Mouse (Mus musculus) cerebral cortex, adult 2 months (tissue): Measurements from ENCODE around the gene Fsd2.

Source experiments
- WGBS: fragments of 180-500 bp; shearing (Covaris S2); methylation state at CpG from one replicate; pipeline ENCODE4 v1.1.7; 2018; 5-methylcytosine and 5-hydroxymethylcytosine counted together

The Fsd2 gene

DNA sequence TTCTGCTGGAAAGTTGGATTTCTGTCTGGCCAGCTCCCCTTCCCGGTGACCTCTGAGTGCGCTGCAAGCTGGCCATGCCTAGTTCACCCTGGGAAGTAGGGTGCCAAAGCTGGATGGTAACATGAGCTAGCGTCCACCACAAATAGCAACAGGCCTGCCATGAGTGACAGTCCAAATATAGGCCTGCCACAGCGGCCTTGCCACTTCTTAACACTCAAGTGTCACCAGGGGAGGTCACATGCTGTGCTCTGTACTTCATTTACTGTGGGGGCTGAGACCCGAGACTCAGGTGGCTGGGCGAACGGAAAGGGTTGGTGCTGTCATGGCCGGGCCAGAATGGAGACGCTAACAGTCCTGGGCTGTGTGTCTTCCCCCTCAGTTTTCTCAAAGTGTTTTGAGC is at the start of gene Fsd2:
Gene Fsd2 (minus strand): TSS at position 53 of the 400 bp plus-strand sequence.
- WGBS, result 90% methylated on average over 9 of the region's 9 CpGs

GRCm38 (mm10) chr7:81615031-81615430 is 48.3 kb upstream of the Fsd2 start:
- 81% methylated on average over 9 of the region's 9 CpGs for WGBS

GRCm38 (mm10) chr7:81612856-81613635 is 46.3 kb upstream of the Fsd2 start:
- WGBS, result 83% methylated on average over 13 of the region's 13 CpGs

GRCm38 (mm10) chr7:81610125-81610524 is 43.4 kb upstream of the Fsd2 start:
- WGBS, result 69% methylated on average over 18 of the region's 18 CpGs

GRCm38 (mm10) chr7:81606452-81606851 is 39.7 kb upstream of the Fsd2 start:
- WGBS, result 56% methylated on average over 5 of the region's 5 CpGs

DNA sequence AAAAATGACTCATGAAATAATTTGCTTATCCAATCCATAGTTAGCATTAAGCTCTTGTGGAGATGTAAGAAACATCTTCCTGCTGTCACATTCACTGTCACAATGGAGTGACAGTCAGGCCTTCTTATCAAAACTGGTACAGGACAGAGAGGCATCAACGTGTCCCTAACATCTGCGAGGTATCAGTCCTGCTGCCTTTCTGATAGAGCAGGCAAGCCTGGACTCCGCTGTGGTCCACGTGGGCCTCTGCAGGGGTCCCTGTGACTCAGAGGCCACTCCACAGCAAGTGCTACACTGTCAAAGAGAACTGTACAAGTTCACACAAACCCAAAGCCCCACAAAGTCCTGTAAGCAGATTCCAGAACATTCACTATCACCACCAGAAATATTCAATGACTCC is 38.7 kb upstream of the Fsd2 start:
- 88% methylated on average over 4 of the region's 4 CpGs for WGBS

DNA sequence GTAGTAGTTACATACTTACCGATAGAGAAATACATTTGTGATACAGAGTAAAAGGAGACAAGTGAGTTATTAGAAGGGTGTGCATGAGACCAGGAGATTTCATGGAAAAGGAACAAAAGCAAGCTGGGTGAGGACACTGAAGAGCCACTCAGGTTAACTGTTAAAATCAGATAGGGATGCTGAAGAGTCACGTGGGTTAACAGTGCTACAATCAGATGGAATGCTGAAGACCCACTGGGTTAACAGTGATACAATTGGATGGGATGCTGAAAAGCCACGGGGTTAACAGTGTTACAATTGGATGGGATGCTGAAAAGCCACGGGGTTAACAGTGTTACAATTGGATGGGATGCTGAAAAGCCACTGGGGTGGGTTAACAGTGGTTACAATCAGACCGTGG is 38.2 kb upstream of the Fsd2 start:
- 87% methylated on average over 5 of the region's 5 CpGs for WGBS

DNA sequence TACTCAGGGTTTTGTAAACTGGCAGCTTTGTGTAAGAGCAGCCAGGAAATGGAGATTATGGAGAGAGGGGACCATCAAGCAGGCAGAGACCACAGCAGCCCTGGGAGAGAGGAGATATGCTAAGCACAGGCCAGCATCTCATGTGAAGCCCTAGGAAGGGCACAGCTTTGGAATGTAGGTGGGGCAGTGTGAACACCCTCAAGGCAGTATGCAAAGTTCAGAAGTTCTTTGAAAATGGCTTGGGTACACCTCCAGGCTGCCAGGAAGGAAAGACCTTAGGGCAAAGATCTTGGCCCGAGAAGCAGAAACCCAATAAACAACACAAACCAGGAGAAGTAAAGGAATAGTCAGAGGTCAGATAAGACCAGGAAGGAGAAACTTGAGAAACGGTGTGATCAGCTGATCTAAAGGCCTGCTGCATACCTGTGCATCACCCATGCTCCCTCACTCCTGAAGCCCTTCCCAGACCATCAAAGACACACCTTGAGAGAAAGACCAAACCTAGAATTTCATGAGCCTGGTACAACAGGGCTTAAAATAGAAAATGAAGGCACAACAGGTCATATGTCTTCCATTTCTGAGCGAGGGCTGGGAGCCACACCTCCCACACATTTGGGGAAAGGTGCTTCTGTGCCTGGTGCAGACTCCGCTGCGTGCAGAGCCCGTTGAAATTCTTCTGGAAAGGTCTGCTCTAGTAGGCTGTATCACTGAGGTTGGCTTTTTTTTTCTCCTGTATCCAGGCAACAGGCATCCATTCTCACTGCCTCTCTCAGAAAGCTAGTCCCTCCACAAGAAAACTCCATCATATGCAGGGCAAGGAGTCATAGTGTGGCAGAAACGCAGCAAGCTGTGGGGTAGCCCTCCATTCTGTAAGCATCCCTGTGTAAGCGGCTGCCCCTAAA is 32.9 kb upstream of the Fsd2 start:
- 49% methylated on average over 8 of the region's 8 CpGs for WGBS

- WGBS, result 100% methylated on average over 1 of the region's 1 CpGs
Observed at GRCm38 (mm10) chr7:81597660-81598059, 30.9 kb upstream of the Fsd2 start.

- 91% methylated on average over 6 of the region's 6 CpGs for WGBS
Observed at GRCm38 (mm10) chr7:81596086-81596485, 29.3 kb upstream of the Fsd2 start.

- 50% methylated on average over 5 of the region's 5 CpGs for WGBS
Observed at GRCm38 (mm10) chr7:81595056-81595455, 28.3 kb upstream of the Fsd2 start.

DNA sequence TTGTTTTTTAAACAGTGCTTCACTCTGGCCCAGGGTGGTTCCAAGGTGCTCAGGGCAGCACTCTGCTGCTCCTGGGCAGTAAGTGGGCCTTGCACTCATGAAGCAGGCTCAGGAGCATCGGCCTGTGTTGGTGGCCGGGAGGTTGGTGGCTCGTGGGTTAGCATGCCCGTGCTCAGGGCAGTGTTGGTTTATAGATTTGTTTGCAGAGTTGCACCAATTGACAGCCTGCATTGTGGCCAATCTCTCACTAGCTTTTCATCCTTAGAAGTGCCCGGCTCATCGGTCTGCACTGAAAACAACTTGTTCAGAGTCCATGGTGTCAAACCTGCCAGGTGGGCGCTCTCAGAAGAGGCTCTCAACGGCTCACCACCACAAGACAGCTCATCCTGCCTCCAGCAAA is 26.6 kb upstream of the Fsd2 start:
- 94% methylated on average over 8 of the region's 8 CpGs for WGBS

GRCm38 (mm10) chr7:81592686-81593085 is 25.9 kb upstream of the Fsd2 start:
- 87% methylated on average over 9 of the region's 9 CpGs for WGBS

- 95% methylated on average over 4 of the region's 4 CpGs for WGBS
Observed at GRCm38 (mm10) chr7:81587238-81587637, 20.5 kb upstream of the Fsd2 start.

DNA sequence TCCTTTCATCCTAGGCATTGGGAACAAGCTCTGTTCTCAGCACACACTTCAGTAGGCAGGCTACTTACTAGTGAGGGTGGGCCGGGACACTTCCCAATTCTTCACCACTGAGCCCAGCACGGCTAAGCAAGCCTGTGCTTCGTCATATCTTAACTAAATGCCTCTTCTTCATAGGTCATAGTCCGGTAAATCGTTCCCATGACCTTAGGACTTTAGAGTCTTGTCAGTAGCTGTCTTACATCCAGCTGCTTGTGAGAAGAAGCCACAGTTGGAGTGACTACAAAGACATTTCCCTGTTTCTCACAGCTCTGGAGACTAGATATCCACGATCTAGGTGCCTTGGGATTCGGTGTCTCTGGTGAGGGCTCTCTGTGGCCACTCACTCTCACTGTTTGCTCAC is 18.6 kb upstream of the Fsd2 start:
- WGBS, result 94% methylated on average over 7 of the region's 7 CpGs

- 69% methylated on average over 3 of the region's 3 CpGs for WGBS
Observed at GRCm38 (mm10) chr7:81583512-81583911, 16.8 kb upstream of the Fsd2 start.

DNA sequence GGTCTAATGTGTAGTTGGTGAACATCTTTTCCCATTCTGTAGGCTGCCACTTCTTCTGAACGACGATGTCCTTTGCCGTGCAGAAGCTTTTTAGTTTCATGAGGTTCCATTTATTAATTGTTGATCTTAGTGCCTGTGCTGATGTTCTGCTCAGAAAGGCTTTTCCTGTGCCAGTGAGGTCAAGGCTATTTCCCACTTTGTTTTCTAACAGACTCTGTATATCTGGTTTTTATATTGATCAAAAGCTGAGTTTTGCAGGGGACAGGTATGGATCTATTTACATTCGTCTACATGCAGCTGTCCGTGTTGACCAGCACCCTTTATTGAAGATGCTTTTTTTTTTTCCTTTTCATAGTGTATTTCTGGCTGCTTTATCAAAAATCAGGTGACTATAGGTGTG is 12.6 kb upstream of the Fsd2 start:
- 90% methylated on average over 5 of the region's 5 CpGs for WGBS

DNA sequence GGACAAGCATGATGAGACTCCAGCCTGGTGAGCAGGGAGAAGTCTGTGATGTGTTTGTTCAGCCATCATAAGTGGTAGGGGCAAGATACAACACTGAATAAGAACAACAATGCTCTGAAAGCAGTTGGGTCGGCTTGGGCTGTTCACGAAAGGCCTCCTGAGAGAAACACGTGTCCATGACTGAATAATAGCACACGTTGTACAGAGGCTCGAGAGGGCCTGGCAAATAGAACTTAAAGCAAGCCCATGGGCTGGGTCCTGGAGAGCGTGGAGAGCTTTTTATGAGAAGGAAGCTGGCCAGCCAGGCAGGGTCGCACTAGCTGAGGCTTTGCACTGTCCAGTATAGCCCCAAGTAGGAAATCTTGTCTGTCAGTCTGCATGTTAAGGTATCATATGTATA is 11.7 kb upstream of the Fsd2 start:
- WGBS, result 93% methylated on average over 7 of the region's 7 CpGs

DNA sequence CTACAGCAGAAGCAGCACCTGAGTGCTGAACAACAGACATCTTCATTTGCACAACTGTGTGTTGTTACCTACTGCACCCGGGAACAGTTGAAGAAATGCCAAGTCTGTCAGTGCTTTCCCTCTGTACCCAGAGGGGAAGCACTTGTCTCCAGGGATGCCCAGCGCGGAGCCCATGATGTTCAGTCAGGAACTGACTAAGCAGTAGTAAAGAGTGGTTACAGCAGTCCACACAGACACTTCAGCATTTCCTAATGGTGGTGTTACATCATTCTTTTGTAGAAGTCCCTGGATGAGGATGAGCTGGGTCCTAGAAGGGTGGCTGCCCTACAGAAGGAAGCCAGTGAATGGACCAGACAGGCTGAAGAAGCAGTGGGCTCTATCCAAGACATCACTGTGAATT is 11.1 kb upstream of the Fsd2 start:
- 84% methylated on average over 3 of the region's 3 CpGs for WGBS

DNA sequence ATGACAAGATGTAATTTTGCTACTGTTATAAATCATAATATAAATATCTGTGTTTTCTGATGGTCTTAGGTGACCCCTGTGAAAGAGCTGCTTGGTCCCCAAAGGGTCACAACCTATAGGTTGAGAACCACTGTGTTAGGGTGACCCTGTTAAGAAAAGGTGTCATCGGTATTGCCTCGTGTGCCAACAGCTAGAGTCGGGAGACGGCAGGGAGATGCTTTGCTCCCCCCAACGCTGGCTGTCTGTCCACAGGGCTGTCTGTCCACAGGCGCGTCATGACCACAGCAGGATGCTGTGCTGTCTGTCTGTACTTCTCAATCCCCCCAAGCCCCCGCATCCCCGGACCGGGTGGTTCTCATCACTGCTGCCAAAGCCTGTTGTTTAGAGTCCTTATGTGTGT is 8.9 kb upstream of the Fsd2 start:
- WGBS, result 91% methylated on average over 10 of the region's 10 CpGs

GRCm38 (mm10) chr7:81573821-81574220 is 7.1 kb upstream of the Fsd2 start:
- WGBS, result 93% methylated on average over 9 of the region's 9 CpGs

- WGBS, result 59% methylated on average over 6 of the region's 6 CpGs
Observed at GRCm38 (mm10) chr7:81573397-81573796, 6.7 kb upstream of the Fsd2 start.
